Mouse (Mus musculus): ENCODE data around the gene Inpp4a. TPM values are rescaled to one million over a fixed set of nuclear protein-coding genes. Genes with fewer than 3 reads are reported as not detected.

Gene Inpp4a
- polyA plus RNA-seq, 1 experiment from 2014 or later, result 10.5 TPM

GRCm38 (mm10) chr1:37341914-37342313, 42.2 kb downstream of the Inpp4a start:
- POLR2A ChIA-PET, result no interaction called here
- no peak for ATAC-seq

DNA sequence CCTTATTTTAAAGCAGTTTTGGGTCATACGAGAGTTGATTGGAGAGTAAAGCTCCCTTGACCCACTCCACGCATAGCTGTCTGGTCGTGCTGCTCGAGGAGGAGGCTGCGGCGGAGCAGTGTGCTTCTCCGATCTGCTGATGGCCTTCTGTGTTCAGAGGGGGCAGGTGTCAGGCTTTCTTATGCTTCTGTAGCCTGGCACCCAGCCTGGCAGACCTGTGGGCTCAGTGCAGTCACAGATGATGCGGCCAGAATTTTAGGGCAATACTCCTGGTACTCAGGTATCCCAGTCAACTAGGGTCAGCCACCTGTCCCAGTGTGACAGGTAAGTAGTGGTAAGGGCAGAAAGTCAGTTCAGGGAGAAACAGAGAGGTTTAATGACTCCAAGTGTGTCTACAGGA, 42.9 kb downstream of the Inpp4a start:
- ATAC-seq (no peak), DNase-seq (ENCODE audit: low read depth, low spot score) (no peak)
- POLR2A ChIA-PET, result no interaction called here
- in situ Hi-C loops (cut with MboI; ENCODE audit: low pct_unique_long_range_greater_than_20kb), result no loop called here
- CTCF ChIA-PET, result no interaction called here
- no peaks in the 10 kb centered on the region for H3K27me3 ChIP-seq
- TF ChIP-seq CTCF (IDR thresholded peaks at IDR 0.05), result no peak

More at GRCm38 (mm10) chr1:37341914-37342313, 42.2 kb downstream of the Inpp4a start:
- no peak for DNase-seq (ENCODE audit: low read depth, low spot score)
- CTCF ChIA-PET, result no interaction called here
- in situ Hi-C loops (cut with MboI; ENCODE audit: low pct_unique_long_range_greater_than_20kb), result no loop called here
- no peaks in the 10 kb centered on the region for H3K27me3 ChIP-seq
- no peak for TF ChIP-seq CTCF (IDR thresholded peaks at IDR 0.05)

GRCm38 (mm10) chr1:37343265-37343664, 43.6 kb downstream of the Inpp4a start:
- ATAC-seq (no peak), DNase-seq (ENCODE audit: low read depth, low spot score) (no peak)
- in situ Hi-C loops (cut with MboI; ENCODE audit: low pct_unique_long_range_greater_than_20kb), result no loop called here
- CTCF ChIA-PET, result no interaction called here
- POLR2A ChIA-PET, result interaction anchor here (0.6 kb wide), 1 partner anchor 23 kb away, joined by 4 read pairs; no protein-coding TSS in a partner anchor
- no peak for TF ChIP-seq CTCF (IDR thresholded peaks at IDR 0.05)
- H3K27me3 ChIP-seq, result no peaks in the 10 kb centered on the region

GRCm38 (mm10) chr1:37344223-37344916, 44.7 kb downstream of the Inpp4a start:
- POLR2A ChIA-PET, result no interaction called here

DNA sequence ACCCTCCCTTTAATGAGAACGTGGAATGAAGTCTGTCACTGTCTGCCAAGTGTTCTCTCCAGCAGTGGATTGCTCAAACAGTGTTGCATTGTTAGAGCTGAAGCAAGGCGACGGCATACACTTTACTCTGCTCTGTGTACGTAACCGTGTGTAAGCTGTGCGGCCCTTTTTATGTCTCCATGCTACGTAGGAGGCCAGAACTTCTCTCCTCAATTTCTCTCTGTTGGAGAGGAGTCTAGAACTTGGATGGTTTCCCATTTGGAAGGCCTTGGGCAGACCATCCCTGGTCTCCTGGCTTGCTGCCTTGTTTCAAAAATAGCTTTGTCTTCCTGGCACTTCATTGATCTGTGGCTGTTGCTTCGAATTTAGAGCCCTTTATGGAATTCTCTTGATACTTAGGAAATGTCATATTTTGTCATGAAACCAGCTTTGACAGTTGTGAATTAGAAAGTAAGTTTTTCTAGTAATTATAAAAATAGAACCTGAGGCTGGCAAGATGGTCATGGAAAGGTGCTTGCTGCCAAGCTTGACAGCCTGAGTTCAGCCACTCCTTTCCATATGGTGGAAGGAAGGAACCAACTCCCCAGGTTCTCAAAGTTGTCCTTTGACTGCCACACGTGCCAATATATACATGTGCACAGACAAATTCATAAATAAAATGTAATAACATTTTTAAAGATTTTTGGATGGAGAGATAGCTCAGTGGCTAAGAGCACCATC, 47.9 kb downstream of the Inpp4a start:
- DNase-seq (ENCODE audit: low read depth, low spot score), result no peak
- in situ Hi-C loops (cut with MboI; ENCODE audit: low pct_unique_long_range_greater_than_20kb), result no loop called here
- no peaks in the 10 kb centered on the region for H3K27me3 ChIP-seq
- no peak for ATAC-seq
- no peak for TF ChIP-seq CTCF (IDR thresholded peaks at IDR 0.05)
- CTCF ChIA-PET, result interaction anchor here (0.7 to 1.8 kb wide), 2 partner anchors 11 to 52 kb away, joined by 3 read pairs; no protein-coding TSS in a partner anchor
- POLR2A ChIA-PET, result no interaction called here

More at GRCm38 (mm10) chr1:37344223-37344916, 44.7 kb downstream of the Inpp4a start:
- no peak for TF ChIP-seq CTCF (IDR thresholded peaks at IDR 0.05)
- no peaks in the 10 kb centered on the region for H3K27me3 ChIP-seq
- CTCF ChIA-PET, result no interaction called here
- DNase-seq (ENCODE audit: low read depth, low spot score), result no peak
- in situ Hi-C loops (cut with MboI; ENCODE audit: low pct_unique_long_range_greater_than_20kb), result no loop called here
- no peak for ATAC-seq

- ChIA-PET CTCF (interaction anchor here (1.2 to 1.9 kb wide), 3 partner anchors 10 to 28 kb away, joined by 3 to 7 read pairs (median 3); no protein-coding TSS in a partner anchor), POLR2A (no interaction called here)
- ATAC-seq (no peak), DNase-seq (ENCODE audit: low read depth, low spot score) (no peak)
- TF ChIP-seq CTCF (IDR thresholded peaks at IDR 0.05), result no peak
- in situ Hi-C loops (cut with MboI; ENCODE audit: low pct_unique_long_range_greater_than_20kb), result no loop called here
- no peaks in the 10 kb centered on the region for H3K27me3 ChIP-seq
Measured at GRCm38 (mm10) chr1:37350886-37351651, 51.4 kb downstream of the Inpp4a start.

DNA sequence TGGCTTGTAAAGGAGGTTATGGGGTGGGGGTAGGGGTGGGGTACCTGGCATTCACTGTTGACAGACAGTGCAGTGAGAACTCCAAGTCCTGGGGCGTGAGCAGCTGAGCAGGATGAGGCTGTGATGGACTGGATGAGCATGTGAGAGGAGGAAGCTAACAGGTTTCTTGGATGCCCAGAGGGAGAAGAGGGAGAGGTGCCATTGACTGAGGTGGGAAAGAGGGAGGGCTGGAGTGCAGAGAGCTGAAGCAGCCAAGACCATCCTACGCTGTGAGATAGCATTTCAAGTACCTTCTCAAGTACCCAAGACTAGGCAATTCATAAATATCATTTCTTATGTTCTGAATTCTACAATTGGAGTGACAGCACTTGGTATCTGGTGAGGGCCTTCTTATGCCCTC, 52.3 kb downstream of the Inpp4a start:
- DNase-seq (ENCODE audit: low read depth, low spot score) (no peak), ATAC-seq (no peak)
- no peaks in the 10 kb centered on the region for H3K27me3 ChIP-seq
- no peak for TF ChIP-seq CTCF (IDR thresholded peaks at IDR 0.05)
- ChIA-PET CTCF (no interaction called here), POLR2A (no interaction called here)
- in situ Hi-C loops (cut with MboI; ENCODE audit: low pct_unique_long_range_greater_than_20kb), result no loop called here

- CTCF ChIA-PET, result no interaction called here
- TF ChIP-seq CTCF (IDR thresholded peaks at IDR 0.05), result no peak
- DNase-seq (ENCODE audit: low read depth, low spot score), result no peak
Measured at GRCm38 (mm10) chr1:37353456-37353855, 53.8 kb downstream of the Inpp4a start.

GRCm38 (mm10) chr1:37355492-37355891, 55.8 kb downstream of the Inpp4a start:
- ChIA-PET CTCF (no interaction called here), POLR2A (no interaction called here)
- DNase-seq (ENCODE audit: low read depth, low spot score), result no peak
- in situ Hi-C loops (cut with MboI; ENCODE audit: low pct_unique_long_range_greater_than_20kb), result no loop called here
- H3K27me3 ChIP-seq, result no peaks in the 10 kb centered on the region
- no peak for ATAC-seq
- no peak for TF ChIP-seq CTCF (IDR thresholded peaks at IDR 0.05)

More at GRCm38 (mm10) chr1:37353456-37353855, 53.8 kb downstream of the Inpp4a start:
- no peaks in the 10 kb centered on the region for H3K27me3 ChIP-seq
- ATAC-seq, result no peak
- POLR2A ChIA-PET, result no interaction called here
- in situ Hi-C loops (cut with MboI; ENCODE audit: low pct_unique_long_range_greater_than_20kb), result no loop called here

DNA sequence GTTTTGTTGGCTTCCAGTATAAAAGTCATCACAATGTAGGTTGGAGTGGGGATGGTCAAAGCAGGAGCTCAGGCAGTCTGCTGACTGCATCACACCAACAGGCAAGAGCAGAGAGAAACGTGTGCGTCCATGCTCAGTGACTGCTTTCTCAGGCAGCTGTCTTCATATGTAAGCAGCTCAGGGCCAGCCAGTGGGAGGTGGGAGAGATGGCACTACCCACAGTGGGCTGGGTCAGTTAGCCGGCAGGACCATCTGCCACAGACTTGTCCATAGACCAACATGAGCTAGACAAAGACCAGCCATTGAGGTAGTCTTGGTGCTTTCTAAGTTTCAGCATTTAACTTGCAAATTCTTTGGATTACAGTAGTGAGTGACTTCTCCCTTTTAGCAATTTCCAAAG, 56.6 kb downstream of the Inpp4a start:
- POLR2A ChIA-PET, result no interaction called here
- CTCF ChIA-PET, result no interaction called here
- no peaks in the 10 kb centered on the region for H3K27me3 ChIP-seq
- no peak for TF ChIP-seq CTCF (IDR thresholded peaks at IDR 0.05)
- in situ Hi-C loops (cut with MboI; ENCODE audit: low pct_unique_long_range_greater_than_20kb), result no loop called here
- DNase-seq (ENCODE audit: low read depth, low spot score) (no peak), ATAC-seq (no peak)

DNA sequence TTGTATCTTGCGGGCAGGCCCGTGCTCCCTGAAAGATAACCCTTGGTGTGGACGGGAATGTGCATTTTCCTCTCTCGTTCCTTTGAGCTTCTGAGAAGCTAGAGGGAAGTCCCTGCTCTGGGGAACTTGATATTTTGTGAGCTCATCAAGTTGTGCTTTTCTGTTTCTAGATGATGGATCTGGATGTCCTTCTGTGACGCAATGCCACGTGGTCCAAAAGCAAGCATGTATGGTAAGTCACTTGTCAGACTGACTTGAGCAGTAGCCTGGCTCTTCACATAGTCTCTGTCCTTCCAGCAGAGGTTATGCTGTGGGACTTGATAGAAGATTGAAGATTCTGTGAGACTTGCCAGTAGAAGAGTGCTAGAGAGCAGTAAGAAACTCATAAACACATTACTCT, 57.5 kb downstream of the Inpp4a start:
- H3K27me3 ChIP-seq, result no peaks in the 10 kb centered on the region
- no peak for DNase-seq (ENCODE audit: low read depth, low spot score)
- in situ Hi-C loops (cut with MboI; ENCODE audit: low pct_unique_long_range_greater_than_20kb), result no loop called here
- ChIA-PET POLR2A (no interaction called here), CTCF (no interaction called here)
- no peak for ATAC-seq
- TF ChIP-seq CTCF (IDR thresholded peaks at IDR 0.05), result no peak

All from Patski (cell line).